Mouse (Mus musculus): ENCODE measurements around the gene Prex1.
"Not testable (repeated sequence)": the region's sequence is repeated elsewhere in the genome, so short reads cannot be mapped to it uniquely, and the experiment has no call there.

Prex1 gene

GRCm38 (mm10) chr2:166523156-166523890 lies 190.3 kb downstream of the Prex1 start:
- DNase-seq (ENCODE audit: extremely low read depth, low read depth, low spot score), result no peak

GRCm38 (mm10) chr2:166522612-166523120 lies 191.0 kb downstream of the Prex1 start:
- no peak for DNase-seq (ENCODE audit: extremely low read depth, low read depth, low spot score)

GRCm38 (mm10) chr2:166521878-166522611 lies 191.6 kb downstream of the Prex1 start:
- DNase-seq (ENCODE audit: extremely low read depth, low read depth, low spot score), result no peak

DNA sequence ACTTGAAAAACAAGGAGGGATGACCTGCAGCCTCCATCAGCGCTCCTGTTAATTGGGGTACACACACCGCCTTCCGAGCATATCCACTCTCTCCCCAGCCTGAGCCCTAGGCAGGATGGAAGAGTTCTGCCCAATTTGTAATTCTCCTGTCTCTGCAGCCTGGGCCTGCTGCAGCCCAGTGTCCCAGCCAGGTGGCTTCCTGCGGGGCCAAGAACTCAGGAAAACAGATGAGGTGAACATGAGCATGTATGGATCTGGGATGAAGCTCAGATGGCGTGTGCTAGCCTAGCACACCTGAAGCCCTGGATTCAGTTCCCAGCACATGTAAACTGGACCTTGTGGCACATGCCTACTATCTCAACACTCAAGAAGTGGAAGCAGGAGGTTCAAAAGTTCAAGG lies 192.2 kb downstream of the Prex1 start:
- no peak for DNase-seq (ENCODE audit: extremely low read depth, low read depth, low spot score)

DNA sequence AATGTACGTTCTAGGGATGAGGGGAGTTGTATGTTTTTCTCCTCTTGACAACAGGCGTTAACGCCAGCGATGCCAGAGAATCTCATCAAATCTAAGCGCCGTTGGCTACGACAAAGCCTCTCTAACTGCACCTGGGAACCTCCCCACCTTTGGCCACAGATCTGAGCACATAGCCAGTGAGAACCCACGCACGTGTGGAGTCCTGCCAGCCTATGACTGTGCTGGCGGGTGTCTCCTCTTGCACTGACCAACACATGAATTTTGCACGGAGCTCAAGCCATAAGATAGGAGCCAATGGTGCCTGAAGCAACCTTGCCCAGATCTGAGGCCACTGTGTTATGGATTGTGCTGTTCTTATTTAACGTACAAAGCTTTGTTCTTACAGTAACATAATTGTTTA lies 193.1 kb downstream of the Prex1 start:
- DNase-seq (ENCODE audit: extremely low read depth, low read depth, low spot score), result no peak

GRCm38 (mm10) chr2:166517392-166518174 lies 196.0 kb downstream of the Prex1 start:
- DNase-seq (ENCODE audit: extremely low read depth, low read depth, low spot score), result not testable (repeated sequence)

GRCm38 (mm10) chr2:166516818-166517353 lies 196.7 kb downstream of the Prex1 start:
- no peak for DNase-seq (ENCODE audit: extremely low read depth, low read depth, low spot score)
